Mouse (Mus musculus) intestine, postnatal 0 days (tissue): Measurements from ENCODE around the gene Pnpla1. TPM values are rescaled to one million over a fixed set of nuclear protein-coding genes. Genes with fewer than 3 reads are reported as not detected.

ENCODE experiments used
- ATAC-seq: fragments of 200-750 bp; cut with Nextera tagmentation; 2 replicates; pipeline ENCODE4 v1.8.0; 2017; ENCODE audit warnings: mild to moderate bottlenecking, moderate TSS enrichment, moderate library complexity
- H3K27ac ChIP-seq: fragments of 300-500 bp; sonication (generic); 2 replicates; pipeline ENCODE4 v1.5.1; 2014; ENCODE audit warnings: mild to moderate bottlenecking, low read depth, low read length, moderate library complexity
- H3K27me3 ChIP-seq: fragments of 300-500 bp; sonication (generic); replicated peaks from 2 replicates; pipeline ENCODE4 v1.6.1; 2014; ENCODE audit warnings: low read length, mixed read lengths; ENCODE audit not compliant: control insufficient read depth, insufficient read depth
- H3K36me3 ChIP-seq: fragments of 300-500 bp; sonication (generic); 2 replicates; pipeline ENCODE4 v1.6.1; 2014; ENCODE audit warnings: mild to moderate bottlenecking, moderate library complexity; ENCODE audit not compliant: control insufficient read depth, insufficient read depth
- H3K4me1 ChIP-seq: fragments of 300-500 bp; sonication (generic); replicated peaks from 2 replicates; pipeline ENCODE4 v1.6.1; 2014; ENCODE audit warnings: antibody characterized with exemption, low read length, mixed read lengths; ENCODE audit not compliant: control insufficient read depth, insufficient read depth
- H3K4me2 ChIP-seq: fragments of 300-500 bp; sonication (generic); replicated peaks from 2 replicates; pipeline ENCODE4 v1.6.1; 2014; ENCODE audit warnings: low read depth, mild to moderate bottlenecking, moderate library complexity
- H3K4me3 ChIP-seq: fragments of 300-500 bp; sonication (generic); 2 replicates; pipeline ENCODE4 v1.5.1; 2014; ENCODE audit warnings: low read depth, low read length
- H3K9ac ChIP-seq: fragments of 300-500 bp; sonication (generic); 2 replicates; pipeline ENCODE4 v1.6.1; 2014; ENCODE audit warnings: mild to moderate bottlenecking, low read depth, low read length
- H3K9me3 ChIP-seq: fragments of 300-500 bp; sonication (generic); 2 replicates; pipeline ENCODE4 v1.6.1; 2016; ENCODE audit warnings: mixed run types; ENCODE audit not compliant: control insufficient read depth
- CTCF ChIP-seq: sonication (generic); IDR thresholded peaks from 2 replicates; pipeline ENCODE4 v1.5.1; 2016; ENCODE audit warnings: low read depth, mild to moderate bottlenecking, control low read depth, antibody characterized with exemption, moderate library complexity
- WGBS: fragments of 180-500 bp; shearing (Covaris S2); extraction: QIAGEN DNeasy Blood & Tissue Kit; methylation state at CpG from one replicate; pipeline ENCODE4 v1.1.7; 2014; 5-methylcytosine and 5-hydroxymethylcytosine counted together
- polyA plus RNA-seq: library from polyadenylated mRNA; unstranded; fragments of >200 nt; fragmentation: Nextera tagmentation; extraction: Ambion mirVana; gene quantifications from 2 replicates; pipeline ENCODE4 v1.2.1, GENCODE M21; 2015

Pnpla1 gene
- polyA plus RNA-seq, 1 experiment from 2014 or later = 0.12 TPM

- no peak overlapping the region for H3K9ac ChIP-seq
- H3K9me3 ChIP-seq = no peaks in the 10 kb centered on the region
- H3K4me2 ChIP-seq = no peak overlapping the region
- no peaks in the 10 kb centered on the region for H3K27me3 ChIP-seq
- WGBS = 43% methylated on average over 15 of the region's 15 CpGs
- peaks cover 3% of the 10 kb centered on the region; the same call in 1 of the 2 replicates for H3K4me1 ChIP-seq
- H3K4me3 ChIP-seq = no peak overlapping the region
- no peak overlapping the region; the same call in 1 of the 2 replicates for H3K27ac ChIP-seq
- ATAC-seq = 0 out of 2 replicates have a peak, but pooled peaks have one; percentile 26
- TF ChIP-seq CTCF = peak; percentile 88
- H3K36me3 ChIP-seq = no peaks in the 10 kb centered on the region
Observed at GRCm38 (mm10) chr17:28926866-28927635, 68.8 kb downstream of the Pnpla1 start.

GRCm38 (mm10) chr17:28928004-28928403 lies 69.8 kb downstream of the Pnpla1 start:
- no peak overlapping the region for H3K27ac ChIP-seq
- no peaks in the 10 kb centered on the region; the same call in 1 of the 2 replicates for H3K4me1 ChIP-seq
- no peaks in the 10 kb centered on the region for H3K9me3 ChIP-seq
- no peak for ATAC-seq
- no peak for TF ChIP-seq CTCF
- no peaks in the 10 kb centered on the region for H3K36me3 ChIP-seq
- no peak overlapping the region for H3K4me3 ChIP-seq
- no peaks in the 10 kb centered on the region for H3K27me3 ChIP-seq
- no peak overlapping the region for H3K4me2 ChIP-seq
- 65% methylated on average over 9 of the region's 9 CpGs for WGBS
- H3K9ac ChIP-seq = no peak overlapping the region

- no peaks in the 10 kb centered on the region for H3K36me3 ChIP-seq
- WGBS = 88% methylated on average over 4 of the region's 4 CpGs
- H3K27me3 ChIP-seq = no peaks in the 10 kb centered on the region
- H3K4me1 ChIP-seq = no peaks in the 10 kb centered on the region; the same call in 1 of the 2 replicates
- no peak overlapping the region for H3K4me2 ChIP-seq
- no peak for TF ChIP-seq CTCF
- ATAC-seq = no peak
- no peak overlapping the region for H3K27ac ChIP-seq
- no peak overlapping the region for H3K4me3 ChIP-seq
- H3K9me3 ChIP-seq = no peaks in the 10 kb centered on the region
- no peak overlapping the region for H3K9ac ChIP-seq
Observed at GRCm38 (mm10) chr17:28929369-28929768, 71.2 kb downstream of the Pnpla1 start.

GRCm38 (mm10) chr17:28930392-28931074 lies 72.3 kb downstream of the Pnpla1 start:
- Histone ChIP-seq H3K27me3 (no peaks in the 10 kb centered on the region), H3K4me3 (no peak overlapping the region), H3K36me3 (no peaks in the 10 kb centered on the region), H3K9me3 (no peaks in the 10 kb centered on the region), H3K4me1 (no peaks in the 10 kb centered on the region; the same call in 1 of the 2 replicates), H3K27ac (peak overlapping the region; percentile 94), H3K9ac (peak overlapping the region; percentile 53; the same call in 1 of the 2 replicates), H3K4me2 (peak overlapping the region; percentile 49)
- 3% methylated on average over 14 of the region's 14 CpGs for WGBS
- ATAC-seq = peak; percentile 86
- peak; percentile 71 for TF ChIP-seq CTCF

GRCm38 (mm10) chr17:28931436-28932211 lies 73.4 kb downstream of the Pnpla1 start:
- H3K27me3 ChIP-seq = no peaks in the 10 kb centered on the region
- no peaks in the 10 kb centered on the region for H3K36me3 ChIP-seq
- H3K4me2 ChIP-seq = no peak overlapping the region
- H3K27ac ChIP-seq = peak overlapping the region; percentile 94; the same call in 1 of the 2 replicates
- no peak for ATAC-seq
- no peak overlapping the region for H3K9ac ChIP-seq
- no peaks in the 10 kb centered on the region for H3K9me3 ChIP-seq
- no peak for TF ChIP-seq CTCF
- 82% methylated on average over 18 of the region's 18 CpGs for WGBS
- no peak overlapping the region for H3K4me3 ChIP-seq
- H3K4me1 ChIP-seq = no peaks in the 10 kb centered on the region; the same call in 1 of the 2 replicates

- no peak overlapping the region for H3K4me2 ChIP-seq
- no peak overlapping the region for H3K9ac ChIP-seq
- no peak overlapping the region for H3K27ac ChIP-seq
- no peak overlapping the region for H3K4me3 ChIP-seq
- 87% methylated on average over 4 of the region's 4 CpGs for WGBS
- H3K4me1 ChIP-seq = no peaks in the 10 kb centered on the region
- no peak for ATAC-seq
- H3K36me3 ChIP-seq = no peaks in the 10 kb centered on the region
- TF ChIP-seq CTCF = no peak
- no peaks in the 10 kb centered on the region for H3K27me3 ChIP-seq
- H3K9me3 ChIP-seq = no peaks in the 10 kb centered on the region
Observed at GRCm38 (mm10) chr17:28932274-28932673, 74.1 kb downstream of the Pnpla1 start.
